Mouse (Mus musculus) testis, adult 2 months (tissue): ENCODE results near the gene Tnfaip8l2.

Source experiments
- CTCF ChIP-seq: fragments of 200-500 bp; IDR thresholded peaks from 2 replicates; pipeline ENCODE4 v1.5.1; 2012; ENCODE audit warnings: low read depth, mild to moderate bottlenecking, inconsistent platforms, low read length, moderate library complexity; ENCODE audit not compliant: control insufficient read depth, insufficient read depth, insufficient replicate concordance
- POLR2A ChIP-seq: fragments of 200-500 bp; IDR thresholded peaks from 2 replicates; pipeline ENCODE4 v1.6.1; 2012; ENCODE audit warnings: low read depth, mild to moderate bottlenecking, inconsistent platforms, low read length, moderate library complexity; ENCODE audit not compliant: control insufficient read depth

GRCm38 (mm10) chr3:95176500-95176899 lies 34.3 kb upstream of the Tnfaip8l2 start:
- TF ChIP-seq POLR2A (no peak), CTCF (no peak)
